Mouse (Mus musculus) liver, embryonic 14.5 days (tissue): ENCODE measurements around the gene Scgn.

Experiments used
- CTCF ChIP-seq: IDR thresholded peaks from 2 replicates; pipeline ENCODE4 v1.5.1; 2016; ENCODE audit warnings: antibody characterized with exemption, low read depth, control low read depth
- EP300 ChIP-seq: IDR thresholded peaks from 2 replicates; pipeline ENCODE4 v1.6.1; 2016; ENCODE audit warnings: antibody characterized with exemption, low read depth

- TF ChIP-seq CTCF (no peak), EP300 (no peak)
Measured at GRCm38 (mm10) chr13:23994024-23994423, 3.0 kb upstream of the Scgn start.
